Mouse (Mus musculus) heart, embryonic 14.5 days (tissue): ENCODE measurements around the gene Igfbp6. TPM values are rescaled to one million over a fixed set of nuclear protein-coding genes. Genes with fewer than 3 reads are reported as not detected.

ENCODE experiments used
- ATAC-seq: fragments of 200-750 bp; cut with Nextera tagmentation; 2 replicates; pipeline ENCODE4 v1.8.0; 2017; ENCODE audit warnings: low read depth, moderate TSS enrichment; ENCODE audit not compliant: insufficient number of reproducible peaks, insufficient read depth, low FRiP score
- H3K27ac ChIP-seq, 2 experiments: fragments of 200-500 bp in 1 of 2; fragments of 300-500 bp in 1 of 2; sonication (generic) in 1 of 2; replicated peaks in 1 of 2; 2 replicates each; pipeline ENCODE4 v1.5.1; 2012 to 2014; ENCODE audit warnings: low read depth in 2 of 2, low read length in 2 of 2, control low read depth in 1 of 2, mild to moderate bottlenecking in 1 of 2, mixed read lengths in 1 of 2; ENCODE audit not compliant: control insufficient read depth in 1 of 2, insufficient read depth in 1 of 2
- H3K27me3 ChIP-seq: fragments of 300-500 bp; sonication (generic); 2 replicates; pipeline ENCODE4 v1.6.1; 2014; ENCODE audit warnings: mild to moderate bottlenecking, low read length, control low read depth; ENCODE audit not compliant: control insufficient read depth, insufficient read depth
- H3K36me3 ChIP-seq: fragments of 300-500 bp; sonication (generic); 2 replicates; pipeline ENCODE4 v1.6.1; 2014; ENCODE audit warnings: mild to moderate bottlenecking, control low read depth, low read length, mixed read lengths; ENCODE audit not compliant: control insufficient read depth, insufficient read depth
- H3K4me1 ChIP-seq, 2 experiments: fragments of 200-500 bp in 1 of 2; fragments of 300-500 bp in 1 of 2; sonication (generic) in 1 of 2; 2 replicates each; pipeline ENCODE4 v1.6.1; 2012 to 2014; ENCODE audit warnings: low read length in 2 of 2, control low read depth in 1 of 2, mixed read lengths in 1 of 2; ENCODE audit not compliant: control insufficient read depth in 2 of 2, insufficient read depth in 2 of 2
- H3K4me2 ChIP-seq: fragments of 300-500 bp; sonication (generic); 2 replicates; pipeline ENCODE4 v1.6.1; 2014; ENCODE audit warnings: mild to moderate bottlenecking, low read length
- H3K4me3 ChIP-seq, 2 experiments: fragments of 200-500 bp in 1 of 2; fragments of 300-500 bp in 1 of 2; sonication (generic) in 1 of 2; 2 replicates each; pipeline ENCODE4 v1.5.1; 2012 to 2014; ENCODE audit warnings: low read length in 2 of 2, mild to moderate bottlenecking in 2 of 2, control low read depth in 1 of 2, low read depth in 1 of 2, moderate library complexity in 1 of 2; ENCODE audit not compliant: control insufficient read depth in 1 of 2, insufficient read depth in 1 of 2
- H3K9ac ChIP-seq: fragments of 300-500 bp; sonication (generic); 2 replicates; pipeline ENCODE4 v1.6.1; 2014; ENCODE audit warnings: mild to moderate bottlenecking, low read length
- H3K9me3 ChIP-seq: fragments of 300-500 bp; sonication (generic); 2 replicates; pipeline ENCODE4 v1.6.1; 2016; ENCODE audit warnings: low read length, control low read depth; ENCODE audit not compliant: control insufficient read depth
- WGBS: fragments of 180-500 bp; shearing (Covaris S2); extraction: QIAGEN DNeasy Blood & Tissue Kit; methylation state at CpG from one replicate; pipeline ENCODE4 v1.1.7; 2014; 5-methylcytosine and 5-hydroxymethylcytosine counted together
- polyA plus RNA-seq: library from polyadenylated mRNA; unstranded; fragments of >200 nt; fragmentation: Nextera tagmentation; extraction: Ambion mirVana; gene quantifications from 2 replicates; pipeline ENCODE4 v1.2.1, GENCODE M21; 2014

Gene Igfbp6
- polyA plus RNA-seq, 1 experiment from 2014 or later, result 7.7 TPM

DNA sequence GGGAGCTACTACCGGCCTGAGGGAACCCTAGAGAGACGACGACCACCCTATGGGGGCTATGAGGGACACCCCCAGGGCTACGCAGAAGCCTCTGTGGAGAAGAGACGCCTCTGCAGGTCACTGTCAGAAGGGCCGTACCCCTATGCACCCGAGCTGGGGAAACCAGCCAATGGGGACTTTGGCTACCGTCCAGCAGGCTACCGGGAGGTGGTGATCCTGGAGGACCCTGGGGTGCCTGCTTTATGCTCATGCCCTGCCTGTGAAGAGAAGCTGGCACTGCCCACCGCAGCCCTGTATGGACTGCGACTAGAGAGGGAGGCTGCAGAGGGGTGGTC lies 32.7 kb upstream of the Igfbp6 start:
- peaks cover 14 to 34% of the 10 kb centered on the region in 2 experiments; a peak in 3 of 4 replicates for H3K4me1 ChIP-seq
- ATAC-seq, result no peak

DNA sequence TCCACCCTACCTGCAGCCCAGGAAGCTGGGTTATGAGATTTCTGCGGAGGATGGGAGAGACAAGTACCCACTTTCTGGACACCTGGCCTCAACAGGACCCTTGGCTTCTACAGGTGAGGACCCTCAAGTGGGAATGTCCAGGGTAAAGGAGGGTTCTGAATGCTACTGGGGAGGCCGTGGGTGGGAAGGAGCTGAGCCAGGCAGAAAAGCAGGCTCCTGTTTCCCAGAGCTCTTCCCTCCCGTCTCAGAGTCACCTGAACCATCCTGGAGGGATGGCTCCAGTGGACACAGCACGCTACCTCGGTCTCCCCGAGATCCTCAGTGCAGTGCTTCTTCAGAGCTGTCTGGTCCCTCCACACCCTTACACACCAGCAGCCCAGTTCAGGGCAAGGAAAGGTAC lies 32.0 kb upstream of the Igfbp6 start:
- WGBS, result 85% methylated on average over 6 of the region's 6 CpGs
- Histone ChIP-seq H3K27me3 (no peaks in the 10 kb centered on the region), H3K4me1 (peaks cover 9 to 27% of the 10 kb centered on the region in 2 experiments; a peak in 3 of 4 replicates), H3K4me3 (no peak overlapping the region), H3K27ac (no peak overlapping the region), H3K9ac (no peak overlapping the region; the same call in 1 of the 2 replicates), H3K4me2 (no peak overlapping the region), H3K36me3 (peaks cover 100% of the 10 kb centered on the region), H3K9me3 (no peaks in the 10 kb centered on the region)
- no peak for ATAC-seq

More for the DNA sequence above, 32.7 kb upstream of the Igfbp6 start:
- WGBS, result 83% methylated on average over 11 of the region's 11 CpGs
- Histone ChIP-seq H3K9me3 (no peaks in the 10 kb centered on the region), H3K4me3 (no peak overlapping the region), H3K27ac (no peak overlapping the region), H3K27me3 (no peaks in the 10 kb centered on the region), H3K36me3 (peaks cover 100% of the 10 kb centered on the region), H3K9ac (no peak overlapping the region), H3K4me2 (no peak overlapping the region)

DNA sequence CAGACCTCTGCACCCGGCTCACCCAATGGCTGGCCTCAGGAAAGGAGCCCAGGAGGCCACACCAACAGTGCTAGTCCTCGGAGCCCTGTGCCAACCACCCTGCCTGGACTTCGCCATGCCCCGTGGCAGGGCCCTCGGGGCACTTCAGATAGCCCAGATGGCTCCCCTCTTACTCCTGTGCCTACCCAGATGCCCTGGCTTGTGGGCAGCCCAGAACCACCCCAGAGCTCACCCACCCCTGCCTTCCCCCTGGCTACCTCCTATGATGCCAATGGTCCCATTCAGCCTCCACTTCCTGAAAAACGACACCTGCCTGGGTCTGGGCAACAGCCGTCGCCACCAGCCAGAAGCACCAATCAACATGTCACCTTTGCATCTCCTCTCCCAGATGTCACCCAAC lies 31.3 kb upstream of the Igfbp6 start:
- Histone ChIP-seq H3K27me3 (no peaks in the 10 kb centered on the region), H3K27ac (no peak overlapping the region), H3K9me3 (no peaks in the 10 kb centered on the region), H3K36me3 (peaks cover 100% of the 10 kb centered on the region), H3K9ac (no peak overlapping the region), H3K4me1 (peaks cover 7 to 20% of the 10 kb centered on the region in 2 experiments; a peak in 3 of 4 replicates), H3K4me3 (no peak overlapping the region), H3K4me2 (no peak overlapping the region)
- no peak for ATAC-seq
- 75% methylated on average over 8 of the region's 8 CpGs for WGBS

DNA sequence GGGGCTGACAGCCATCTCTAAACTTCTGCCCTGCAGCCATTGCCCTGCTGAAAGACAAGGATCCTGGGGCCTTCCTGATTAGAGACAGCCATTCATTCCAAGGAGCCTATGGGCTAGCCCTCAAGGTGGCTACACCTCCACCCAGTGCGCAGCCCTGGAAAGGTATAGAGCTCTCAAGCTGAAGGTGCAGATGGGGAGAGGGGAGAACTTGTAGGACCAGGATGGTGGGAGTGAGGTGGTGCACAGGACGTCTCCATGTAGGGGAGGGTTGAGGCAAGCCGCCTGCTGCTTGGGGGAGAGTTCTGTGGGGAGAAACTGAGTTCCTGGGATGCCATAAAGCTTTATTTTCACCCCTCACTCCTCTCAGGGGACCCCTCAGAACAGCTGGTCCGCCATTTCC lies 30.5 kb upstream of the Igfbp6 start:
- ATAC-seq, result no peak
- H3K9me3 ChIP-seq, result no peaks in the 10 kb centered on the region
- no peak overlapping the region for H3K4me2 ChIP-seq
- H3K36me3 ChIP-seq, result peaks cover 100% of the 10 kb centered on the region
- 72% methylated on average over 4 of the region's 4 CpGs for WGBS
- no peak overlapping the region for H3K27ac ChIP-seq
- H3K9ac ChIP-seq, result no peak overlapping the region
- no peaks in the 10 kb centered on the region for H3K27me3 ChIP-seq
- H3K4me3 ChIP-seq, result no peak overlapping the region
- peaks cover 2 to 12% of the 10 kb centered on the region in 2 experiments; a peak in 2 of 4 replicates for H3K4me1 ChIP-seq

DNA sequence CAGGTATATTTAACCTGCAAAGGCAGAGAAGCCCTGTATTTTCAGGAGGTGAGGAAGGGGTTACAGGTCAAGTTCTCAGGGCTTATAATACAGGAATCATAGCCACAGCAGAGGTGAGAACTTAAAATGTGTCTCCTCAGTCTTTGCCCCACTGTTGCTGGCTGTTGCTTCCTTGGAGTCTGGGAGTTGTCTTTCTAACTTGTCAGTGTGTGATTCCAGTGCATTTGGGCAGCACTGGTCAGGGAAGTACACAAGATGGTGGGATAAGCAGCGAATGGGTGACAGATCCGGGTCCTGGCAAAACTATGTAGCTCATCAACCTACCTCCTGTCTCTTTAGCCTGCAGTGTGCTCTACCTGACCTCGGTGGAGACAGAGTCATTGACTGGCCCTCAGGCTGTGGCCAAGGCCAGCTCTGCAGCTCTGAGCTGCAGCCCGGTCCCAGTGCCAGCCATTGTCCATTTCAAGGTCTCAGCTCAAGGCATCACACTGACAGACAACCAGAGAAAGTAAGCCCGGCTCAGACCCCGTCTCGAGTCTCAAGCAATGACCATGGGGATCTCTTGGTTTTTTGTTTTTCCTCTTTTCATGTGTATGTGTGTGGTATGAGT lies 29.4 kb upstream of the Igfbp6 start:
- Histone ChIP-seq H3K4me3 (no peak overlapping the region), H3K4me2 (no peak overlapping the region), H3K27me3 (no peaks in the 10 kb centered on the region), H3K4me1 (peaks cover 0 to 4% of the 10 kb centered on the region in 2 experiments; a peak in 1 of 4 replicates), H3K9ac (no peak overlapping the region), H3K36me3 (peaks cover 100% of the 10 kb centered on the region), H3K9me3 (no peaks in the 10 kb centered on the region), H3K27ac (no peak overlapping the region)
- 77% methylated on average over 7 of the region's 7 CpGs for WGBS
- no peak for ATAC-seq

DNA sequence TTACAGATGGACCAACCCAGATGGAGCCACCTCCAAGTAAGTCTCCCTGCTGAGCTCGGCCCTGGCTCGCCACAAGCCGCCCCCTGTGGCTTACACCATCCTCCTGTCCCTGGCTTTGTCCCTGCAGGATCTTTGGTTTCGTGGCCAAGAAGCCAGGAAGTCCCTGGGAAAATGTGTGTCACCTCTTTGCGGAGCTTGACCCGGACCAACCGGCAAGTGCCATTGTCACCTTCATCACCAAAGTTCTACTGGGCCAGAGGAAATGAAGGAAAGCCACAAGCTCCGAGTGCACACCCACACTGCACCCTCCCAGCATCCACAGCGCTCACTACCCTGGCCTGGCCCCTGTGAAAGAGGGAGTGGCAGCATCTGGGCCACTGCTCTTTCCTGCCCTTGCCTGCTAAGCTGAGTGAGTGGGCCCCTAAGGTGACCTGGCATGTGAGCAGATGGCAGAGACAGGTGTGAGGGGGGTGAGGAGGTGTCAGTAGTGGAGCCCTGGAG lies 28.4 kb upstream of the Igfbp6 start:
- peaks cover 0 to 4% of the 10 kb centered on the region in 2 experiments; a peak in 1 of 4 replicates for H3K4me1 ChIP-seq
- no peak overlapping the region for H3K9ac ChIP-seq
- no peak overlapping the region for H3K4me3 ChIP-seq
- no peak overlapping the region for H3K4me2 ChIP-seq
- no peak for ATAC-seq
- 72% methylated on average over 9 of the region's 9 CpGs for WGBS
- no peaks in the 10 kb centered on the region for H3K27me3 ChIP-seq
- peaks cover 99% of the 10 kb centered on the region for H3K36me3 ChIP-seq
- H3K27ac ChIP-seq, result no peak overlapping the region
- no peaks in the 10 kb centered on the region for H3K9me3 ChIP-seq

DNA sequence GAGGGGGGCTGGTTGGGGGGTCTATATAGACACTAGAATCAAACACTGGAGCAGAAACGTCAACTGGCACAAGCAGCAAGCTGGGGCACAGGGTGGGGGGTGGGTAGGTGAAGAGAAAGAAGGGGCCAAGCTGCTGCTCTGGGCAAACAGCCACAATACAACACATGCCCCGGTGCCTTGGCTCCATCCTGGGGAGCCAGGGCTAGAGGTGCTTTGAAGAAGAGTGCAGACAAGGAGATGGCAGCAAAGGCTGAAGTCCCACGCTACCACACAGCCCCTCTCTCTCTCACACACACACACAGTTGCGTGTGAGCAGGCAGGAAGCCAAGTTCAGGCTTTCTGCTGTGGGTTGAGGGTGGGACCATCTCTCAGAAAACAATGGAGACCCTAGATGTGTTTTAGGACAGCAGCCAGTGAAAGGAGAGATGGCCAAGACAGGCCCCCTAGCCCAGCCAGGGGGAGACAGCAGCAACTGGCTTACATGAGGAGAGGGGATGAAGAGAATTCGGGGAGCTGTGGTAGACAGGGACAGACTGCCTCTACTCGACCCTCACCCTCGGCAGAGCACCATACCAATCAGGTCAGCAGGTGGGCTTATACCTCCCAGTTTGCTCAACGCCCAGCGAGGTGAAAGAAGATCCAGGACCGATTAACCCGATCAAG lies 27.3 kb upstream of the Igfbp6 start:
- Histone ChIP-seq H3K4me3 (no peak overlapping the region), H3K9me3 (no peaks in the 10 kb centered on the region), H3K36me3 (peaks cover 98% of the 10 kb centered on the region), H3K4me2 (no peak overlapping the region), H3K27ac (no peak overlapping the region), H3K9ac (no peak overlapping the region), H3K4me1 (peaks cover 0 to 4% of the 10 kb centered on the region in 2 experiments; a peak in 1 of 4 replicates), H3K27me3 (no peaks in the 10 kb centered on the region)
- no peak for ATAC-seq
- 65% methylated on average over 11 of the region's 11 CpGs for WGBS
